ENCODE assay signal across 8 mouse cellular contexts in the genomic region with DNA sequence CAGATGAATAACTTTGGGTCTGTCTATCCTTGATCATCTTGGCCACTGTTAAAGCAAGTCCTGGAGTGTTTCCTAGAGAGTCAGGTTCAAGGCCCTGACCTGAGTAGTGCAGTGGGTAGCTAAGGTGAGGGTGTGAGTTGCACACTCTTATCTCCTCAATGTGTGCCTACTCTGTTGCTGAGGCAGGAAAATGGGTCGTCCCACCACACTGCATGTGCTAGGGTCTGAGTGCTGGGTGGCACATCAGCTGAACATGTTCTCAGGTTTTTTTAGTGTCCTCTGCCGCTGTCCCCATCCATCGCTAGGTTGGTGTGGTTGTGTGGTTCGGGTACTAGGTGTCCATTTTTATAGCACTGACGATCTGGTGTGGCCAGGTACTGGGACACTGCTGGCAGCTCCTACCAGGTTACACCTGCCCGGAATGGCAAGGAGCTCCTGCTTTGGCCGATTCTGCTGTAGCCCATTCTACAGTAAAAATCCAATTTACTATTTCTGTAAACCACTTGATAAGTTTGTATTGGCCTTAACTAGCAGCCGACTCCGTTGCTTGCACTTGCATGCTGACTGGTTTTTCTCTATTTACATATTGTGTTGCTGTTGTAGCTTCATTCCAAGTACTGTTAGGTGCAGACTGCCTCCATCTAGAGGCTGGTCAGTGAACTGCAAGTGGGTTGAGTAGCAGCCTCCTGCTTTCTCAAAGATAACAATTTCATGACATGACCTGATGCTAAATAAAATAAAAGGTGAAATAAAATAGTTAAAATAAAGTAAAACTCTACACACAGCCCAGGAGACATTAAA.
DNase-seq lines count a peak whose midpoint lies in the region; ATAC-seq and TF ChIP-seq lines count a peak whose summit lies in the region.

No protein-coding gene starts in this region.

- H3K4me2 ChIP-seq in lung, postnatal 0 days (replicated peaks; ENCODE audit: low read depth, low read length): no peak overlapping the region

- H3K9ac ChIP-seq in lung, postnatal 0 days (replicated peaks; ENCODE audit: low read depth): no peak overlapping the region

- no peak overlapping the region for H3ac ChIP-seq in C2C12 (ENCODE audit: control insufficient read depth, insufficient read length, low read depth)

- peak; percentile 20 for DNase-seq in adipocyte (ENCODE audit: low spot score)
- peak; percentile 36 for DNase-seq in embryo, embryonic 11.5 days (ENCODE audit: low read depth, low spot score)
- DNase-seq in heart, postnatal 10 days: peak; percentile 60 to 73
- peak; percentile 72 for DNase-seq in layer of hippocampus, adult 11-12 months (ENCODE audit: low spot score)
- peak; percentile 75 for DNase-seq in lung, postnatal 0 days (ENCODE audit: low spot score)
- peak; percentile 72 to 84 for DNase-seq in right cerebral cortex, postnatal 10 days (ENCODE audit: low spot score in 2 of 2)
- no peak for DNase-seq in spleen, postnatal 36 days (ENCODE audit: low spot score in 2 of 2)

- peak; percentile 48 for TF ChIP-seq CTCF in C2C12 (IDR thresholded peaks at IDR 0.05; ENCODE audit: control insufficient read depth, insufficient read depth, insufficient read length)
- peak; percentile 92 for TF ChIP-seq CTCF in lung, postnatal 0 days (IDR thresholded peaks at IDR 0.05)

- H3K27me3 ChIP-seq in C2C12 (ENCODE audit: control insufficient read depth, insufficient read depth, insufficient read length): no peaks in the 10 kb centered on the region
- no peaks in the 10 kb centered on the region for H3K27me3 ChIP-seq in lung, postnatal 0 days (replicated peaks; ENCODE audit: insufficient read depth, low read length)

- no peaks in the 10 kb centered on the region for H3K79me2 ChIP-seq in C2C12 (ENCODE audit: control insufficient read depth, insufficient read depth)

- no peaks in the 10 kb centered on the region for H3K36me3 ChIP-seq in C2C12 (ENCODE audit: control insufficient read depth, insufficient read depth)
- H3K36me3 ChIP-seq in lung, postnatal 0 days (ENCODE audit: insufficient read depth, low read length): no peaks in the 10 kb centered on the region

- ATAC-seq in lung, postnatal 0 days: no peak

- H3K27ac ChIP-seq in lung, postnatal 0 days (ENCODE audit: low read length): no peak overlapping the region

- no peaks in the 10 kb centered on the region for H3K9me3 ChIP-seq in lung, postnatal 0 days (ENCODE audit: low read length)

- WGBS in lung, postnatal 0 days: 56% methylated on average over 9 of the region's 9 CpGs

- intact Hi-C loops in heart, postnatal 10 days (cut with DNase I): loop anchor here (2.0 to 10.0 kb wide), 3 partner anchors 104 to 548 kb away; no protein-coding TSS in a partner anchor

- no peaks in the 10 kb centered on the region for H3K79me3 ChIP-seq in C2C12 (ENCODE audit: low read depth)

- TF ChIP-seq EP300 in lung, postnatal 0 days (IDR thresholded peaks at IDR 0.05): no peak

- H3K4me1 ChIP-seq in lung, postnatal 0 days (ENCODE audit: insufficient read depth, low read depth, low read length): no peaks in the 10 kb centered on the region

- H3K4me3 ChIP-seq in C2C12 (ENCODE audit: insufficient read depth, poor library complexity, severe bottlenecking): no peak overlapping the region
- H3K4me3 ChIP-seq in lung, postnatal 0 days (ENCODE audit: low read depth, low read length): no peak overlapping the region

TF ChIP-seq in C2C12, 6 proteins besides CTCF, POLR2A, EP300 and RAD21:
- TF ChIP-seq MAX (IDR thresholded peaks at IDR 0.05) (no peak), CEBPB (IDR thresholded peaks at IDR 0.05; ENCODE audit: low read depth) (no peak), FOSL1 (IDR thresholded peaks at IDR 0.05; ENCODE audit: insufficient read depth, low read length, poor library complexity, severe bottlenecking) (no peak), MYOG (IDR thresholded peaks at IDR 0.05; ENCODE audit: control insufficient read depth, extremely low read depth, insufficient read length) (no peak), USF1 (IDR thresholded peaks at IDR 0.05; ENCODE audit: low read depth) (no peak), MYOD1 (IDR thresholded peaks at IDR 0.05; ENCODE audit: control insufficient read depth, insufficient read length, low read depth) (no peak)

Comparison
In these comparisons a context has a peak if more than half of its experiments do, and no peak if none do; other contexts are left out.
1. DNase-seq: peak in adipocyte (single experiment), embryo, embryonic 11.5 days (single experiment), heart, postnatal 10 days (2 of 2), layer of hippocampus, adult 11-12 months (single experiment), lung, postnatal 0 days (single experiment) and right cerebral cortex, postnatal 10 days (2 of 2); none in spleen, postnatal 36 days (0 of 2).